Mouse (Mus musculus) thymus, postnatal 36 days (tissue): ENCODE data around the gene Pnrc1.
"Not testable (repeated sequence)": the region's sequence is repeated elsewhere in the genome, so short reads cannot be mapped to it uniquely, and the experiment has no call there.

Experiments used
- DNase-seq, 2 experiments: peaks; one replicate each; pipeline ENCODE4 v3.0.0; 2022; ENCODE audit warnings: mixed read lengths in 2 of 2

Pnrc1 gene

DNA sequence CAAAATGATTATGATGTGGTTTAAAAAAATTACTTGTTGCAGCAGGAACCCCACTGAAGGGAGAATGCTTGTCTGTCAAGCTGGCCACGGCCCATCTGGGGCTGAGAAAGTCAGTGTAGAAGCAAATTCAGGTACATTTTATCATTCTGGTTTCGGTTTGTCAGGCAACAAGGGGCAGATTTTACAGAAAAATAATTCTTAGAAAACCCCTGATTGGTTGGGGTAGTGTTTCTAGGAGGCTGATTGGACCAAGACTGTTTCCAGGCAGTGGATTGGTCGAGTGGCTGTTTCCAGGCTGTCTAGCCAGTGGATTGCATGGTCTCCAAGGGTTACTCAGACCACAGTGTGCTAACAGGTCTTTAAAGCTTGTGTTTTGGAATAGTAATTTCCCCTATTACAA lies at the start of gene Pnrc1:
TSS of gene Pnrc1 (minus strand) at position 162 of the 400 bp plus-strand sequence.
- DNase-seq = no peak

DNA sequence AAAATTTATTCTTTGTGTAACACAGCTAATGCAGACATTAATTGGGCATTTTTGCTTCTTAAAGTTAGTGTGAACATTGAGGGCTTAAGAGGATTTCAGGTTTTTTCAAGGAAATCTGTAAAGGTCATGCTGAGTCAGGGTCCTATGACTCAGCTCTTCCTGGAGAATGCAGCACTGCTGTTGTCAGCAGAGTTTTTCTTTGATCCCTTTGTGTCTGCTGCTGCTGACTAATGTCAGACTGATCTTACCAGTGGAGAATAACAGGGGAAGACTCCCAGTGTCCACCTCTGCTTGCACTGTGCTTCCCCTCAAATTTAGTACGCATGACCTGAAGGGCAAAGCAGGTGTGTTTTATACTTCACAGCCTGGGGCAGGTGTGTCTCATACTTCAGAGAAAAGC lies 48.0 kb upstream of the Pnrc1 start:
- no peak for DNase-seq

DNA sequence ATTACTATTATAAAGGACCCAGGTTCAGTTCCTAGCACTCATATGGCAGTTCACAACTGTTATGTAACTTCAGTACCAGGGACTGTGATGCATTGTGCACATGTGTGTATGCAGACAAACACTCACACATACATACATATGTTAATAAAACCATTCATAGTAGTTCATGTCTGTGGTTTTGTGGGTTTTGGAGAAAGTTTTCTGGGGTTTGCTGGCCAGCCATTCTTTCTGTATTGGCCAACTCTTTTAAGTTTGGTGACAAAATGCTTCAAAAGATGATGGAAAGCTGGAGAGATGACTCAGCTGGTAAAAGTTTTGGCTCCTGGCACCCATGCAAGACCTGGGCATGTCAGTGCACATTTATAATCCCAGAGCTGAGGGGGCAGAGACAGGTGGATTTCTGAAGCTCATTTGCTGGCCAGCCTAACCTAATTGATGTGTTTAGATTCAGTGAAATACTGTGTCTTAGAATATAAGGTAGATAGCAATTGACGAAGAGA lies 43.0 kb upstream of the Pnrc1 start:
- no peak for DNase-seq

DNA sequence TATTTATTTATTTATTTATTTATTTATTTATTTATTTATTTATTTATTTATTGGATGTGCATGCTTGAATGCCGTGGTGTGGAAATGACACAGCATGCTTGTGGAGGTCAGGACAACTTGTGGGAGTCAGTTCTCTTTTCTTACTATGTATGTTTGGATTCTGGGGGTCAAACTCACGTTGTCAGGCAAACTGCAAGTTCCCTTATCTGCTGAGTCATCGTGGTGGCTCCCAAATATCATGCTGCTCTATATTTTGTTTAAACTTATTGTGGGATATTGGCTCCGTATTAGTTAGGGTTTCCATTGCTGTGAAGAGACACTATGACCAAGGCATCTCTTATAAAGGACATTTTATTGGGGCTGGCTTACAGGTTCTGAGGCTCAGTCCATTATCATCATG lies 41.2 kb upstream of the Pnrc1 start:
- DNase-seq = no peak

DNA sequence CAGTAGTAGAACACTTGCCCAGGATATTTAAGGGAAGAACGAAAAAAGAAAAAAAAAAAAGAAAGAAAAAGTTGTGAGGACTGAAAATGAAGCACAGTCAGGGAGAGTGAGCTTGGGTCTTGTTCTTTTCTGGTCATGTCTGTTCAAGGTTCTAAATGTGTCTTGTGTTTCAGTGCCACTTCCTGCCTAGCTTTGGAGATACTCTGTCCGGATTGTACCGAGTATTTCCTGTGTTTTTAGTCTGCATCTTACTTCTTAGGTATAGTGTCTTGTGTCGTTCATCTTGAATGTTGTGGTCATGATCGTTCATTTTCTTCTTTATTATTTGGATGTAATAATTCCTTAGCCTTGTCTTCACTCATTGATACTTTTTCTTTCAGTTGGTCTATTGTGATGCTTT lies 25.9 kb upstream of the Pnrc1 start:
- DNase-seq = no peak

DNA sequence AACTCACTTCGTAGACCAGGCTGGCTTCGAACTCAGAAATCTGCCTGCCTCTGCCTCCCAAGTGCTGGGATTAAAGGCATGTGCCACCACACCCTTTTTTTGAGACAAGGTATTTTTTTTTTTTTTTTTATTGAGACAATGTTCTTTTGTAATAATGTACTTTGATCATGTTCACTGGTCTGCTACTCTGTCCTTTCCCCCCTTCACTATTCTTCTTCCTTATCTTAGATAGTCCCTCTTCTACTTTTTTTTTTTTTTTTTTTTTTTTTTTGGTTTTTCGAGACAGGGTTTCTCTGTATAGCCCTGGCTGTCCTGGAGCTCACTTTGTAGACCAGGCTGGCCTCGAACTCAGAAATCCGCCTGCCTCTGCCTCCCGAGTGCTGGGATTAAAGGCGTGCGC lies 24.2 kb upstream of the Pnrc1 start:
- DNase-seq = not testable (repeated sequence)

DNA sequence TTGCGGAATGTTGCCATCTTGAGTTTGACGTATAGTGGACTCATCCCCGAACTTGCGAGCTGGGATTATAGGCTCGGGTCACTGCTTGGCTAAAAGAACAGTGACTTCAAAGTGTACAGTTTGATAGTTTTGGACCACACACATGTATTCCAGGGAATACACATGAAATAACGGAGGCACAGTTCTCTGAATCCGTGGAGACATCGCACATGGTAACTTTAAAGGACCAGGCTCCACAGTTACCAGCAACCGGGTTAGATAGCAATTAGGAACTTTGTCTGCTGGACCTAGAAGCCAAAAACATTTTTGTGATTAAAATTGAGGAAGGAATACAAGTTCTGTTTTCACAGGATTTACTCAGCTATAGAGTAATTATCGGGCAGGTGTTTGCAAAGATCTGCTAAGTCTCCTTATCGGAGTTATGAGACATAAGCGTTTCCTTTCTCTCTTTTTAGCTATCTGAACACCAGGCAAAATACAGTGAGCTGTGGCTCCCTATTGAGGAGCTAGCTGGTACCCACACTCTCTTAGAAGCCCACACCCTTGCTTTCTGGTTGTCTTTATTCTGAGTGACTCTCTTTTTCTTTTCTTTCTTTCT lies 21.0 kb upstream of the Pnrc1 start:
- no peak for DNase-seq

DNA sequence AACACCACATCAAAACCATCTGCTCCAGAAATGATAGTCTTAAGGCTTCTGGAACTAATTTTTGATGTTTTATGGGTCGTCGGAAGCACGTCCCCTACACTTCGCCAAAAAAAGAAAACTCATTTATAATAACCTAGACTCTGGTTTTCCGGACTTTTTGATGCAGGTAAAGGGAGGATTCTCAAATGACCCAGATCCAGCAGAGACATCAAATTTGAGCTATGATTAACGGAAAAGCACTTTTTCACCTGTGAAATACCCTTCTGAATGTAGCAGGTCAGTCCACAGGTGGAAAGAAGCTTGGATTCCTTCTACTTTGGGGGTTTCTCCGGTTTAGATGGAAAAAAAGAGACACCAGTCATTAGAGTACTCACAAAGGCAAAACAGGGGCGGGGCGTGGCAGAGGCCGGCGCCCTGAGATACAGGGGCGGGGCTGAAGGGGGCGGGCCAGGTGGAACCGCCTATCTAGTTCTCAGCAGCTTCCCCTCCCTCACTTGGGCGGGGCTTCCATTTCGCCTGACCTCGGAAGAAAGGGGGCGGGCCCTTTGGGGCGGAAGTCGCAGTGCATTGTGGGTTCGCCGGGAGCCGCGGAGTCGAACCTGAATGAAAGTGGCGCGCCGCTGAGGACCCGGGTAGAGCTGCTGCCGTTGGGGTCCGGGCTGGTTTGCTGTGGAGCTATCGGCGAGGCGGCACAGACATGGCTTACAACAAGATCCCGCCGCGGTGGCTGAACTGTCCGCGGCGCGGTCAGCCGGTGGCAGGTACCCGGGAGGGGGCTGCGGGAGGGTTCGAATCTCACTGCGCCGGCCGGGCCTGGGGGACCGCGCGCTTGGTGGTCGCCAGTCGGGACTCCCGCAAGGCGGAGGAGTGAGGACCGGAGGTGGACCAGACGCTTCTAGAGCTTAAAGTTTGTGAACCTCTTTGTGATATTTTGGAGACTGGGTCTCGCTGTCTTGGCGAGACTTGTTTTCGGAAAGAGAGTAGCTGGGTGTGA lies 20.1 kb upstream of the Pnrc1 start, which contains the start of gene Rngtt:
TSS of gene Rngtt (plus strand) at position 548 of the 994 bp plus-strand sequence.
- DNase-seq = peak; percentile 99

DNA sequence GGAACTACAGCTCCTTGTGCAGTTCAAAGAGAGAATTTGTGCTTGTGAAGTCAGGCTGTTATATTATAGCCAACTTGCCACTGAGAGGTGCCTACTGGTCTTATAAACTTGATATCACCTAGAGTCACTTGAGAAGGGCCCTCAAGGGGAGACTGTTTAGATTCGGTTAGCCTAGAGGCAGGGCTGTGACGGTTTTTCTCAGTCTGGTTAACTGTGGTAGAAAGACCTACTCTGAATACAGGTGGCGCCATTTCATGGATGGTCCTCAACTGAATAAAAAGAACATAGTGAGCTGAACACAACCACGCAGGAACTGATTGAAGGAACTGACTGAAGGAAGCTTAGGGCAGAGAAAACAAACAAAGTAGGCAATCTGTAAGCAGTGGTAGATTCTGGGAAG lies 17.2 kb upstream of the Pnrc1 start:
- DNase-seq = no peak

DNA sequence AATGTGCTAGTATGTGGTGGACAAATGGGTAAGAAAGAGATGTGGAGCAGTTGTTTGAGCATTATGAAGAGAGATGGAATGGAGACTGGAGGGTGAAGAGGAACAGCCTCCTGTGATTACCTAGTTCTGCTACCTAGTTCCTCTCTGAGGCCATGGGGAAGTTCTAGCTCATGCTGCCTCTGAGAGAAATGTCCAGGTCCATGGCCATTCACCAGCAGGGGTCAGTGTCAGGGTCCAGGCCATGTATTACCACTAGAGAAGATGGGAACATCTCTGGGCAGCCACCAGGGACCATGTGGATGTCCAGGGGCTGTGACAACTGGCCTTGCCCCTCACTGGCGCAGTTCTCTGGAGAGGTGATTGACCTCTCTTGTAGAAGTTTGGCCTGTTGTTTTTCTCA lies 13.1 kb upstream of the Pnrc1 start:
- DNase-seq = no peak

DNA sequence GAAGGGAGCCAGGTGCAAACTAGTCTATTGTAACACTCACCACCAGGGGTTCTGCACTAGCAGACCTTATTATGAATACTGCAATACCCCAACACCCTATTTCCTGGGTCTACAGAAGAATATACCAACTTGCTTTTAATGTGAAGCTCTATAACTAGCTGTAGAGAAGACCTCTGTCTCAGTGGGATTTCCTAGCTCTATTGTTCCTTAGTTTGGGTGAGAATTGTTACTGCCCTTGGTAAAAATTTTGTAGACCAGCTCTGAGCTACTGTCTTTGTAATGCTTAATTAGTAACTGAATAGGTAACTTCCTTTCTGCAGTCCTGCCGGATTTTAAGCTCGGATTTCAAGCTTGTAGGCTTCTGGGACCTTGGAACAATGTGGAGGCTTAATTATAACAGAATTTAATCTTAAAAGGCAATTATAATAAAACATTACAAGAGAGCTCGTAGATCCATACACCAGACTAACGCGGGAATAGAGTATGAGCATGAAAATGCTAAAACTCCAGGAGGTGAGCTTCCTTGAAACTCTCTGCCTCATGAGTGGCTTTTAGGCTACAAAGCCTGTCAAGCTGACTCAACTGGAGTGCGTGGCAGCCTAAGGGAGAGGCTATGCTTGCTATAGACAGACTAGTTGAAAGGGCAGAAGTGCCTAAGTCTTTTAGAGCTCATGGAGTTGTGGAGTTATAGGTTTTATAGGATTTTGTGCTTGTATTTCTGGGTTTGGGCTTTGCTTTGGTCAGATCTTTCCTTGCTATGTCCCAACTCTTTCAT lies 11.1 kb upstream of the Pnrc1 start:
- not testable (repeated sequence) for DNase-seq

DNA sequence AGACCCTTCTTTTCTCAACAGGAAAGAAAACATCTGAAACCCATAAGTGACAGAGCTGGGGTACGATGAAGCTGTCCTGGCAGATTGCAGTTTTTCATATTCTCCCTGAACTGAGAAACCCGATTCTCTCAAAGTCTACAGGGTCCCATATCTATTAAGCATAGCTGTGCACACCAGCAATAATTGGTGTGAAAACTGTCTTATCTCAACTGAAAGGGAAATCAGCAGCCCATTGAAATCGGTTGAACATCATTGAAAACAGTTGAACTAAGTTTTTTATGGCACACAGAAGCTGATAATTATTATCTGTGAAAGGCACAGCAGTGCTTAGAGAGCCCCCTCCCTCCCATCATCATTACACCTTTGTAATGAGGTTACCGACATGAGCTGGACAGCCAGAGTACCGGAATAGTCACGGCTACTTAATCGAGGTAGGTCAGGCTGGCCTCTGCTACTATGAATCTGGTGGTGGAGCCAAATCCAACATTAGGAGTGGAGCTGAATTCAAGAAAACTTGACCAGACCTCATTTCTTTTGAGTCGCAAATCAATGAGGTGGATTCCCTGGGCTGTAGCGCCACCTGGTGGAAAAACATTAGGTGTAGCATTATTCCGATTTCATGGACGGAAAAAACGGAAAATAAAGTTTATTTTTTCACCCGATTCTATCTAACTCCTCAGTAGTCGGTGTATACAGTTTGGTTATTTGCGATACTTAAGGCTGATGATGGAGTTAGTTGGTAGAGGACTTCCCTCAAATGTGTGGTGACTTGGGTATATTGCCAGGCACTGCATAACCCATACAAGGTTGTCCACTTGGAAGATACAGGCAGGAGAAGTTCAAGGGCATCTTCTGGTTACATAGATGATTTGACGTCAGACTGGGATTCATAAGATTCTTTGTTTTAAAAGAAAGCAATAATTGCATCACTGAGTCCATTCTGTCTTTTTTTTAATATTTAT lies 2.7 kb upstream of the Pnrc1 start:
- peak; percentile 59 to 72 for DNase-seq

DNA sequence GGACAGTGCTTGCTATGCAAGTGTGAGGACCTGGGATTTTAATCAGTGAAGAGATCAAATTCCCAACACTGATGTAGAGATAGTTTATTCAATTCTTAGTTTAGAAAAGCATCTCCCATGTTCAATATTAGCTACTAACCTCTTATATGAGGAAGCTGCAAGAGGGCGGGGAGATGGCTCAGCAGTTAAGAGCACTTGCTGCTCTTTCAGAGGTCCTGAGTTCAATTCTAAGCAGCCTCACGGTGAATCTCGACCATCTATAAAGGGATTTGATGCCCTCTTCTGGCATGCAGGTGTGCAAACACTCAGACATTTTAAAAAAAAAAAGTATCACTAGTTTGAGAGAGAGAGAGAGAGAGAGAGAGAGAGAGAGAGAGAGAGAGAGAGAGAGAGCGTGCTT lies 915 bp upstream of the Pnrc1 start:
- no peak for DNase-seq

DNA sequence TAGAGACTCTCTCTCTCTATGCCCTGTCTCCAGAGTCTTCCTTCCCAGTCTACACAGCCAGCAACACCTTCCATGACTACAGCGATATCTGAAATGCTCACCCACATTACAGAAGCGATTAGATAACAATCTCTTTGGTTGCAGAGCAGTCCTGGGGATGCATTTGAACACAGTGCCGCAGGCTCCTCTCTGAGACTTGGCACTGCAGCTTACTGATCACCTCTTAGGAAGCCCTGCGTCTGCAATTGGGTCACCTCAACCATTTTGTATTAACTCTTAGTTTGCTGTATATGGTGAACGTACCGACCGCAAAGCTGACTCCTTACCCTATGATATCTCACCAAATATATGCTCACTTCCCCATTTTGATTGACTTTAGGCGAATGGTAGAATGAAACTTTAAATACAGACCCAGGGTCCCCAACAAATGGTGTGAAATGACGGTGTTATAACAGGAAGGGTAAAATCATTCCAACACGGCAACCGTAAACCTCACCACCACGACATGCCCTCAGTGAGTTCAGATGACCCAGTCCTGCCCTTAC lies 785 bp downstream of the Pnrc1 start:
- no peak for DNase-seq

DNA sequence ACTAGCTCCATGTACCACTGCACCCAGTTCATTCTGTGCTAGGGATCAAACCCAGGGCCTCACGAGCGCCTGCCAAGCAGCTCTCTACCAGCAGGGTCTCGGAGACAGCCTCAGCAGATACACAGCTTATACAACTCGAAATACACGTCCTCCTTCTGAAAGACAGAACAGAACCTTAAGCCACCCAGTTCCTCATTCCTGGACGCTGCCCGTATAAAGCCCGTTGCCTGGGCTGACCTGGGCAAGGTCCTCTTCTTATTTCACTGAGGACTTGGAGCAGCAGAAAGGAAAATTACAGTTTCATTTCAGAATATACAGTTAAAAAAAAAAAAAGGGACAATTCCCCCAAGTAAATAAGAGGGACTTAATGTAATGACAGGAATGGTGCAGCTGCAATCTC lies 4.5 kb downstream of the Pnrc1 start:
- DNase-seq = no peak

DNA sequence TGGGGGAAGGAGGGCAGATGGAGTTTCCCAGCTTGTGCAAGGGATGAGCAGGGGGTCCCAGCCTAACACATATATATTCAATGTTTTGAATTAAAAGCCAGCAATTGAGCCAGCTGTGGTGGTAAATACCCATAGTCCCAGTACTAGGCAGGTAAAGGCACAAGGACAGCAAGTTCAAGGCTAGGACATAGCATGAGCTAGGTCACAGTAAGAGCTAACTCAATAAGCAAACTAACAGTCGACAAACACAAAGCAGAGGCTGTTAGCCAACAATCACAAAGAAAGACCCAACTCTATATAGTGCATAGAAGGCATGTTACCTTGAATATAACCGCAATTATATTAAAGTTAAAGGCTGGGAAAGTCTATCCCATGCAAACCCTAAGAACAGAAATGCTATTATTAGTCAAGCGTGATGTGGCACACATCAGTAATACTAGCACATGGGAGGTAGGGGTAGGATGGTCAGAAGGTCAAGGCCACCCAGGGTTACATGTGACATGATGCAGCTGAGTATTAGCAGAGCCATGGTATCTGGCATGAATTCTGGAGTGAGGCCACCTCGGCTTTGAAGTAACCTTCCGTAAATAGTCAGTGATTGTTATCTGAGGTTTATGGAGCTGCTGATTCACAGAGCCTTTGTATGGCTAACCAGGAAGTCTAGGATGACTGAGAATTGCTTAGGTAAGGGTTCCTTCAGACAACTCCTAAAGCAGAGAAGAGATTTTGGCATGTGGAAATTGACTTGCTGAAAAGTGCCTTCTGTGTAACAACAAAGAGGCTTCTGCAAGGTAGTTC lies 5.7 kb downstream of the Pnrc1 start:
- no peak for DNase-seq

DNA sequence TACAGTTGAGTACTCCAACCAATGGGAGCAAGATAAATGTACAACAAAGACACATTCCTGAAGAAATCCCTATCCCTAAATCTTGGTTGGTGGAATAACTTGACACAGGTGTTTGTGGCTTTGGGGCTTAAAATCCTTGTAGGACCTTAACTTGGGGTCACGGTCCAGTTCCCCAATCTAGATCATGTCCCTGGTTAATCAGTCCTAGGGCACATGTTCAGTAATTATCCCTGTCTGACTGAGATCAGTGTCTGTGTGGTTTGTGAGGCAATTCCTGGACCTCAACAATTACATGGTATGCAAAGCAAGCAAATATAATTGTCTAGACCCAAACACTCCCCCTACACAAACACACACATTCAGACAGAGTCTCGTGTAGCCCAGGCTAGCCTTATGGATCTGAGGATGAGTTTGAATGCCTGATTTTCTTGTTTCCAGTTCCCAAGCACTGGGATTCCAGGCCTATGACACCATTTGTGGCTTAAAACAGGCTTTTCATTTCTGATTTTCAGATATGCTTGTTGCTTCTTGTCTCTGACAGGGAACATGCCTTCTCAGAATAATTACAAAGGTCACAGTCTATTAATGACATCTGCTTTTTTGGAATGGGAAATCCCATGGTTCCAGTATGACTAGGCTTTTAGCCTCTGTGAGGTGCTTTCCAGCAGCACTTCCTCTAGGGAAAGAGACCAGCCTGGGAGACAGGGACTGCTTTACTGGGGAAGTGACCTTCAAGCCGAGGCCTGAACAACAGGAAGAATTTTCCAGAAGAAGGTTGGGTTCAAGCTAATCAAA lies 7.9 kb downstream of the Pnrc1 start:
- DNase-seq = no peak

DNA sequence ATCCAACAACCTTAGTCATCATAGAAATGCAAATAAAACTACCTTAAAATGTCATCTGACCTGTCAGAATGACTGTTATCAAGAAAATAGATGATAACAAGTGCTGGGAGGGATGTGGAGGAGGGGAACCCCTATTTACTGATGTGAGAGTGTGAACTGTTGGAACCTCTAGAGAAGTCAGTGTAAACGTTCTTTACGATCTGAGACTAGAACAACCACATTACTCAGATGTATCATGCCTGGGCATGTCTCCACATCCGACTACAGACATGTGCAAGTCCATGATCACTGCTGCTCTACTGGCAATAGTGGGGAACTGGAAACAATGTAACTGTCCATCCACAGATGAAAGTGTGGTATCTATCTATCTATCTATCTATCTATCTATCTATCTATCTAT lies 16.5 kb downstream of the Pnrc1 start:
- no peak for DNase-seq

DNA sequence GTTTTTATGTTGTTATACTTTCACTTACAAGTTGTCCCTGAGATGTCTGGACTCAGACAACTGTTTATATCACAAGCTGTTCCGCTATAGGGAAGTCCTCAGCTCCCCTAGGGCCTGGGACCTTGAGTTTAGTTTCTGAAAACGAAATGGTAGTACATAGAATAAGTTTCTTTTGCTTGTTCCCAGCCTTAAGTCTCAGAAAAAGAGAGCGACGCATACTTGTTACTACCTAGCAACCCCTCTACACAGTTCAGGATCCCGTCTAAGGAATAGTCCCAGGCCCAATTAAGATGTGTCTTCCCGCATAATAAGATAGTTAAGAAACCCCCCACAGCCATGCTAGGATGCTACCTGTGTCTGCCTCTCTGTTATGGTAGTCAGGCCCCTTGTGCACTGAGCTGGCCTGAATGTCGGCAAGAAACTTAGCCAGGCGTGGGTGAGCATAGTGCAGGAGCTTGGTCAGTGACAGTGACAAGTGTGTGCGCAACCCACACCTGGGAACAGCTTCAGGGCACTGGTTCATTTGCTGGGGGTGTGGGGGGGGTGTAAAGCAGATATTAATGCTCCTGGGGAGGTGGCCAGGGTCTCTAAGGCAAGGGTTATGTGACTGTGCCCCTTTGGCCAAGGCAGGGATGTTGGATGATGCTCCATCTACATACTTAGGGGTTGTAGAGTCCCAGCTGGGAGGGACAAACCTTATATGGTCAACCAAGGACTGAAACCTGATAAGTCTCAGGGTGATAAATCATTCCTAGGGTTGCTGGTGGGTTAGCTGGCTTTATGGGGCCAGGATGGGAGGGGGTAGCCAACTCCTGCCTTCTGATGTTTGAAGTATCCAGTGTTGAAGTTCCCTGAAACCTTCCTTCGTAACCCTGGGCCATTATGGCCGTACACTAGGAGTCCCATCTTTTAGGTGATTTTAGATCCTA lies 19.3 kb downstream of the Pnrc1 start:
- DNase-seq = no peak
